Mouse (Mus musculus) small intestine, adult 2 months (tissue): ENCODE data around the gene Topbp1.

ENCODE experiments used
- CTCF ChIP-seq: fragments of 200-500 bp; IDR thresholded peaks from 2 replicates; pipeline ENCODE4 v1.5.1; 2012; ENCODE audit warnings: low read depth, mild to moderate bottlenecking, control low read depth, inconsistent platforms, low read length, moderate library complexity, mixed read lengths; ENCODE audit not compliant: insufficient replicate concordance, insufficient read length; ENCODE audit errors: extremely low read depth
- POLR2A ChIP-seq: fragments of 200-500 bp; IDR thresholded peaks from 2 replicates; pipeline ENCODE4 v1.6.1; 2012; ENCODE audit warnings: low read depth, mild to moderate bottlenecking, control low read depth, inconsistent platforms, low read length, moderate library complexity

DNA sequence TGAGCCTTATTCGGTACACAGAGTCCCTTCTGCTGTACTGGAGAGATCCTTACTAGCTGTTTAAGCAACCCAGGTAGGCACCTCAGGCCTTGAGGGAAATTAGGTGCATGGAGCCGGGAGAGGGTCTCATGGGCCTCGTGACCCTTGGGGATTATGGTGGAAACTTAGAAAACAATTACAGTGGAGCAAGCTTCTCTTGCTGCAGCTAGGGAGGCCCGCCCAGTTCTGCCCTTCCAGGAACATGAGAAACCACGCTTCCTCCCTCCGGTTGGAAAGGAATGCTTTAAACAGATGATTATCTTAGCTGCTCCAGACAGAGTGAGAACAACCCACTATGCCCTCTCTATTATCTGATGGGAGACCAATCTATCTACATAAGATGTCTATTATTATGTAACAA lies 78.0 kb downstream of the Topbp1 start:
- no peak for TF ChIP-seq CTCF
- no peak for TF ChIP-seq POLR2A
